15 mouse cellular contexts compared by ENCODE assay signal in the genomic region with DNA sequence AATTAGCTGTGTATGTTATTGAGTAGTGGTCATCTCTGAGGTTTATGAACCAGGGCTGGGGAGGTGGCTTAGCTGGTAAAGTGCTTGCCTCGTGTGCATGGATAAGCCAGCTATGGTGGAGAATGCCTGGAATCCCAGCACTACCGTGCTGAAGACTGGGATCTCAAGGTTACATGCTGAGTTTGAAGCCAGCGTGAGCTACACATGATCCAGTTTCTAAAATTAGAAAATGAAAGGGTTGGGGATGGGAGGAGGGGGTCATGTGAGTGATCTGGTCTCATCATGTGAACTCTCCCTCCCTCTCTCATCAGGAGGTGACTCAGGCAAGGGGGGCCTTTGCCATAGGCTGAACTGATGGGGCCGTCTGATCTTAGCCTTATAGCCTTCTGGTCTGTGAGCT. TPM values are rescaled to one million over a fixed set of nuclear protein-coding genes. Genes with fewer than 3 reads are reported as not detected.
DNase-seq lines count a peak whose midpoint lies in the region; ATAC-seq and TF ChIP-seq lines count a peak whose summit lies in the region.
"Had no signal": no experiment of that assay in that cellular context is flagged by ENCODE, and none has a peak within 500 bp of the region (broad histone marks: within the 10 kb centered on the region; RNA-seq: fewer than 3 reads in every experiment).

No protein-coding gene starts in this region.

- no peak for ATAC-seq in midbrain, embryonic 11.5 days (ENCODE audit: low FRiP score)
- no peak for ATAC-seq in midbrain, postnatal 0 days (ENCODE audit: low FRiP score)
- ATAC-seq in heart, embryonic 16.5 days (replicated peaks; ENCODE audit: extremely low read depth, insufficient read depth, low FRiP score), result peak; percentile 81
- ATAC-seq: activated CD4-positive, CD25-positive, alpha-beta regulatory T cell, adult 4 months; forebrain, embryonic 13.5 days had no signal

- H3K27ac ChIP-seq in midbrain, embryonic 11.5 days (ENCODE audit: low read depth, low read length), result no peak overlapping the region
- H3K27ac ChIP-seq in midbrain, postnatal 0 days (ENCODE audit: low read depth, low read length), result no peak overlapping the region
- H3K27ac ChIP-seq in heart, adult 2 months, result peak overlapping the region; percentile 74
- peak overlapping the region; percentile 87 for H3K27ac ChIP-seq in heart, embryonic 16.5 days (ENCODE audit: low read length)
- H3K27ac ChIP-seq: forebrain, embryonic 13.5 days; neural tube, embryonic 15.5 days had no signal

- no peaks in the 10 kb centered on the region for H3K36me3 ChIP-seq in midbrain, embryonic 11.5 days (ENCODE audit: control insufficient read depth, insufficient read depth, low read length)
- H3K36me3 ChIP-seq in midbrain, postnatal 0 days (ENCODE audit: insufficient read depth, low read length), result no peaks in the 10 kb centered on the region
- H3K36me3 ChIP-seq in heart, adult 2 months (ENCODE audit: control insufficient read depth, insufficient read depth, low read length), result no peaks in the 10 kb centered on the region
- no peaks in the 10 kb centered on the region for H3K36me3 ChIP-seq in heart, embryonic 16.5 days (ENCODE audit: control insufficient read depth, insufficient read depth)
- H3K36me3 ChIP-seq: G1E; neural tube, embryonic 15.5 days had no signal

- H3K27me3 ChIP-seq in midbrain, embryonic 11.5 days (ENCODE audit: control insufficient read depth, insufficient read depth, low read length), result no peaks in the 10 kb centered on the region
- no peaks in the 10 kb centered on the region for H3K27me3 ChIP-seq in midbrain, postnatal 0 days (ENCODE audit: insufficient read depth, low read length)
- no peaks in the 10 kb centered on the region for H3K27me3 ChIP-seq in heart, adult 2 months (ENCODE audit: control insufficient read depth, insufficient read depth, low read length)
- H3K27me3 ChIP-seq in heart, embryonic 16.5 days (ENCODE audit: control insufficient read depth, insufficient read depth, low read length), result no peaks in the 10 kb centered on the region
- H3K27me3 ChIP-seq: forebrain, embryonic 13.5 days; neural tube, embryonic 15.5 days had no signal

- TF ChIP-seq POLR2A in heart, adult 2 months (IDR thresholded peaks at IDR 0.05; ENCODE audit: insufficient read depth, low read depth, low read length), result 0 out of 2 replicates have a peak, but pooled peaks have one; percentile 14

- TF ChIP-seq CTCF in midbrain, postnatal 0 days (IDR thresholded peaks at IDR 0.05), result no peak
- TF ChIP-seq CTCF in heart, adult 2 months (IDR thresholded peaks at IDR 0.05), result no peak

- no peaks in the 10 kb centered on the region for H3K4me1 ChIP-seq in midbrain, embryonic 11.5 days (ENCODE audit: control insufficient read depth, insufficient read depth, low read length)
- H3K4me1 ChIP-seq in midbrain, postnatal 0 days (ENCODE audit: insufficient read depth, low read length), result no peaks in the 10 kb centered on the region
- peaks cover 5% of the 10 kb centered on the region for H3K4me1 ChIP-seq in heart, adult 2 months (ENCODE audit: control insufficient read depth, insufficient read depth, low read length)
- H3K4me1 ChIP-seq in heart, embryonic 16.5 days (ENCODE audit: control insufficient read depth, insufficient read depth, low read length), result peaks cover 7% of the 10 kb centered on the region
- H3K4me1 ChIP-seq: forebrain, embryonic 13.5 days; neural tube, embryonic 15.5 days had no signal

- no peaks in the 10 kb centered on the region for H3K79me2 ChIP-seq in heart, adult 2 months (replicated peaks; ENCODE audit: control insufficient read depth, insufficient read depth, low read length)

- H3K9ac ChIP-seq in midbrain, embryonic 11.5 days (ENCODE audit: low read length), result no peak overlapping the region
- H3K9ac ChIP-seq in midbrain, postnatal 0 days (replicated peaks; ENCODE audit: low read length, poor library complexity, severe bottlenecking), result no peak overlapping the region
- H3K9ac ChIP-seq in heart, adult 2 months (ENCODE audit: low read depth, low read length), result no peak overlapping the region
- 0 out of 2 replicates have a peak overlapping the region, but pooled peaks have one; percentile 33 for H3K9ac ChIP-seq in heart, embryonic 16.5 days (ENCODE audit: low read length)
- H3K9ac ChIP-seq: forebrain, embryonic 13.5 days; neural tube, embryonic 15.5 days had no signal

- DNase-seq in midbrain, embryonic 11.5 days (ENCODE audit: low spot score, missing footprints), result peak; percentile 35
- DNase-seq in midbrain, postnatal 0 days (ENCODE audit: low spot score), result no peak
- DNase-seq in heart, adult 2 months, result peak in 1 of 2 experiments; percentile 35
- no peak for DNase-seq in cerebellum, postnatal 25 days
- DNase-seq in kidney, adult 11 months, result no peak
- DNase-seq in urinary bladder, postnatal 10 days (ENCODE audit: low spot score), result no peak
- DNase-seq: cerebellum, adult 11-12 months; kidney, adult 8-10 months; lung, postnatal 14 days; thymus, postnatal 36 days had no signal

- no peak overlapping the region for H3K4me3 ChIP-seq in midbrain, embryonic 11.5 days (ENCODE audit: low read depth, low read length)
- H3K4me3 ChIP-seq in midbrain, postnatal 0 days (ENCODE audit: low read depth, low read length), result no peak overlapping the region
- no peak overlapping the region for H3K4me3 ChIP-seq in heart, adult 2 months
- H3K4me3 ChIP-seq in heart, embryonic 16.5 days (ENCODE audit: low read length), result no peak overlapping the region
- H3K4me3 ChIP-seq: forebrain, embryonic 13.5 days; neural tube, embryonic 15.5 days had no signal

- peak; percentile 78 for TF ChIP-seq EP300 in heart, adult 2 months (IDR thresholded peaks at IDR 0.05; ENCODE audit: insufficient read depth, low read depth, low read length)

- intact Hi-C loops in heart, adult 2 months (cut with DNase I), result no loop called here

- H3K9me3 ChIP-seq in midbrain, embryonic 11.5 days (ENCODE audit: control insufficient read depth, low read length), result no peaks in the 10 kb centered on the region
- H3K9me3 ChIP-seq in midbrain, postnatal 0 days (ENCODE audit: low read length), result no peaks in the 10 kb centered on the region
- no peaks in the 10 kb centered on the region for H3K9me3 ChIP-seq in heart, embryonic 16.5 days (replicated peaks; ENCODE audit: control insufficient read depth, low read length)
- H3K9me3 ChIP-seq: forebrain, embryonic 13.5 days; G1E; neural tube, embryonic 15.5 days had no signal

- H3K4me2 ChIP-seq in midbrain, embryonic 11.5 days, result no peak overlapping the region
- H3K4me2 ChIP-seq in midbrain, postnatal 0 days (ENCODE audit: low read depth, low read length, poor library complexity, severe bottlenecking), result no peak overlapping the region
- no peak overlapping the region for H3K4me2 ChIP-seq in heart, embryonic 16.5 days (ENCODE audit: low read depth, low read length)
- H3K4me2 ChIP-seq: forebrain, embryonic 13.5 days; neural tube, embryonic 15.5 days had no signal

- WGBS in midbrain, embryonic 11.5 days, result 56% methylated on average over 4 of the region's 4 CpGs
- 37% methylated on average over 4 of the region's 4 CpGs for WGBS in midbrain, postnatal 0 days
- 42% methylated on average over 4 of the region's 4 CpGs for WGBS in heart, adult 2 months
- WGBS in heart, embryonic 16.5 days, result 28% methylated on average over 4 of the region's 4 CpGs

RNA-seq across cellular contexts. Expression of a gene that starts 30.6 kb away (rescaled TPM):
- 26.4 and 26.8 TPM in 2 replicates for polyA plus RNA-seq in midbrain, embryonic 11.5 days (2014; fragmentation: Nextera tagmentation; extraction: Ambion mirVana)
- 15.7 and 25.8 TPM in 2 replicates for total RNA-seq in midbrain, postnatal 0 days (2014; rRNA removed)
- polyA plus RNA-seq in midbrain, postnatal 0 days (2015; fragmentation: Nextera tagmentation; extraction: Ambion mirVana), result 4.5 and 5.1 TPM in 2 replicates
- 10 to 100 TPM; 29.8 to 31.8 TPM for total RNA-seq in heart, adult 2 months (2021)
- polyA plus RNA-seq in heart, adult 2 months (2012; rRNA removed), result 26.6 and 41.7 TPM in 2 replicates
- 21.1 and 22.4 TPM in 2 replicates for polyA plus RNA-seq in heart, embryonic 16.5 days (2015; fragmentation: Nextera tagmentation; extraction: Ambion mirVana)

RNA-seq across cellular contexts. Expression of a gene that starts 44.3 kb away (rescaled TPM):
- 0.31 and 0.63 TPM in 2 replicates for polyA plus RNA-seq in midbrain, embryonic 11.5 days (2014; fragmentation: Nextera tagmentation; extraction: Ambion mirVana)
- 0.66 and 1.1 TPM in 2 replicates for total RNA-seq in midbrain, postnatal 0 days (2014; rRNA removed)
- polyA plus RNA-seq in midbrain, postnatal 0 days (2015; fragmentation: Nextera tagmentation; extraction: Ambion mirVana), result 0.26 and 0.56 TPM in 2 replicates
- total RNA-seq in heart, adult 2 months (2021), result 1 to 10 TPM; 1.7 to 1.8 TPM
- 3.1 and 4.4 TPM in 2 replicates for polyA plus RNA-seq in heart, adult 2 months (2012; rRNA removed)
- 0.60 and 0.68 TPM in 2 replicates for polyA plus RNA-seq in heart, embryonic 16.5 days (2015; fragmentation: Nextera tagmentation; extraction: Ambion mirVana)

Comparison
In these comparisons a context has a peak if more than half of its experiments do, and no peak if none do; other contexts are left out.
1. H3K27ac ChIP-seq: peak in heart, adult 2 months (single experiment) and heart, embryonic 16.5 days (single experiment); none in midbrain, embryonic 11.5 days (single experiment) and midbrain, postnatal 0 days (single experiment).